Mouse (Mus musculus): ENCODE measurements around the gene Nlrp9b.
"Not testable (repeated sequence)": the region's sequence is repeated elsewhere in the genome, so short reads cannot be mapped to it uniquely, and the experiment has no call there.

The Nlrp9b gene

DNA sequence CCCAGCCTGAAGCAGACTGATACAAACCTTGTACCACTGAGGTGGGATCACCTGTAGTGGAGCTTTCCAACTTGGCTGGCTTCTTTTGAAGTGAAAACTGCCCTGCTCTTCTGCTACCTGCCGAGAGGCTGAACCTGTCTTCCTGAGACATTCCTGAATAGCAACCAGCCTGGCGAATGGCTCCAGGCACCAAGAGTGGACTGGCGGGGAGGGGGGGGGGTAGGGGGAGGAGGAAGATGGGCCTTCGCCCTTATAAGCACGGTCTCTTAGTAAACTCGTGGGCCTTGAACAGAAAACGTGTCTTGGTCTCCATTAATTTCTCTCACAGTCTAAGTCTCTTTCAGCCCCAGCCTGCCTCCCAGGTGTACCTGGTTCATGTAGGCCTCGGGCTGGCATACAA is at the start of gene Nlrp9b:
Gene Nlrp9b, plus strand, starts transcription at position 301 of the 400 bp plus-strand sequence.
- DNase-seq (ENCODE audit: low spot score), result not testable (repeated sequence)

DNA sequence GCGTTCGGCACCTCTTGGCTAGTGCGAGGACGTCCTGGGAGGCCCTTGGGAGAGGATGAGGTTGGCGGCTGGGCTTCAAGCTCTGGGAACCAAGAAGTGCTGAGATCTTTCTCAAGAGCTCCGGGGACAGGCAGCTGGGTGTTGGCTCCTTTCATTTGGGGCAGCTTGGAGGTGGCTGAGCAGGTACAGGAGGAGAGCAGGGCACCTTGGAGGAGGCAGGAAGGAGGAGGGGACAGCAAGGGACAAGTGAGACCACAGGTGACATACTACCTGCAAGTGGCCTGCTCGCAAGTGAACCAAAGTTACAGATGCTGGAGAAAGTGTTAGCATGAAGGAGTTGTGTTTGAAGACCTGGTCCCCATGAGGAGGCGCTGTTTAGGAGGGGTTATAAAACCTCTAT is 46.6 kb upstream of the Nlrp9b start:
- no peak for DNase-seq (ENCODE audit: low spot score)

DNA sequence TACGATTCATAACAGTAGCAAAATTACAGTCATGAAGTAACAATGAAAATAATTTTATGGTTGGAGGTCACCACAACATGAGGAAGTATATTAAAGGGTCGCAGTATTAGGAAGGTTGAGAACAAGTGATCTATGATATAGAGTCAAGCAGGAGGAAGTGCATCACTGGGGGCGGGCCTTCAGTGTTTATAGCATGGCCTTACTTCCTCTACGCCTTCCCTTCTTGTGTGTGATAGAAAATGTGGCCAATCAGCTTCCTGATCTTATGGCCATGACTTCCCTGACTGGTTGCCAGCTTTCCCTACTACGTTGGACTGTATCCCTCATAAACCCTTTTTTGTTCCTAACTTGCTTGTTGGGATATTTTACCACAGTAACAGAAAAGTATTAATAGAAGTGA is 46.1 kb upstream of the Nlrp9b start:
- DNase-seq (ENCODE audit: low spot score), result no peak

DNA sequence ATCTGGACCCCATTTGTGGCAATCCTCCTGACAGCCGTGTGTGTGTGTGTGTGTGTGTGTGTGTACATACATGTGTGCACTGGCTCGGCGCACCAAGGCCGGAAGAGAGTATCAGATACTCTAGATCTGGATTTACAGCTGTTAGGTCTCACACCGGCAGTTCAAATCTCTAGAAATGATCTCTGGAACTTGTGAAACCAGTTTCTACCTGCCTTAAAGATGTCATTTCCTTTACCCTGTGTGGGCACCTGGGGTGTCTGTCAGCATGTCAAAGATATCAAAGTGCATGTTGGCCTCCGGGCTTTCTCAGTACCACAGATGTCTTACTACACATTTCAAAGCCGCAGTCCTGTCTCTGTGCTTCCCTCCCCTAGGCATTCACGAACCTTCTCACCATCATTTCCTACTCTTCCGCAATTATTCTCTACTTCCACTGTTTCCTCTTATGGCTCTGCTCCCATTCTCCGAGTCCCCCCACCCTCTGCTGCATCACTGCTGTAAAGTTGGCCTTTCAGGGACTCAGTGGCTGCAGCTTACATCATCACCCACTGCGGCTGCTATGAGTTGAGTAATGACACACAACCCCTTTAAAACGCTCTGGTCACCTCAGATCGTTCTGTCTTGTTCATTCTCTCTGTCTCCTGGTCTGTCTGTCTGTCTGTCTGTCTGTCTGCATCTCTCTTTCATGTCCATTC is 45.3 kb upstream of the Nlrp9b start:
- no peak for DNase-seq (ENCODE audit: low spot score)

DNA sequence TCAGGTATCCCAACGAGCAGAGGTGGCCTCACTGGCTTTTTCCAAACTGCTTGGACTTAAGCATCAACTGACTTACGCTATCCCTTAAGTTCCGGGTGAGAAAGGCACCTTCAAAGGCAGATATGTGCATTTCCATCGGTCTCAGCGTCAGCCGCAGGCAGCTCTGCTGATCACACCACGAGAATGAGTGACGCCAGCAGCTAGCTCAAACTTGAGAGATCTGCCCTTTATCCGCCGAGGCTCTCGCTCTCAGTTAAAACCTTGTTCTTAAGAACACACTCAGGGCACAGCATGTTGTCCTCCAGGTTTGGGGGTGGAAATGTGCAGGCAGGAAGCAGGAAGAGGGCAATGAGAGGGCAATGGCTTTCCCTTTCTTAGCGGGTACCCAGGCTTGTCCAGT is 42.3 kb upstream of the Nlrp9b start:
- DNase-seq (ENCODE audit: low spot score), result no peak

DNA sequence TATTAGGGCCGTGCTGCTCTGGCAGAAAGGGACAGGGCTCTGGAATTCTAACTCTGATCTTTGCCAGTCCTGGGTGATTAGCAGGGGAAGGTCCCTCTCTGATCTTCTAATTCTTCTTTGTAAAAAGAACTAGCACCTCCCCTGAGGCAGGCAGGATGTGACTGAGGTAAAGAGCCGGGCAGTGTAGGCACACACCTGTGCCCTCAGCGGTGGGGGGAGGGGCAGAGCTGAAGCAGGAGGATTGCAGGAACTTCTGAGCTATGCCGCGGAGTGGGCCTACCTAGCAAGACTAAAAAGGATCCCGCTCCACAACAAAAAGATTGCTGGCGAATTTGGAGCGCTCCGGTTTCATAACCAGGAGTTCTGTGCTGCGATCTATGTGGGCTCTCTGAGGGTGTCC is 41.3 kb upstream of the Nlrp9b start:
- no peak for DNase-seq (ENCODE audit: low spot score)

DNA sequence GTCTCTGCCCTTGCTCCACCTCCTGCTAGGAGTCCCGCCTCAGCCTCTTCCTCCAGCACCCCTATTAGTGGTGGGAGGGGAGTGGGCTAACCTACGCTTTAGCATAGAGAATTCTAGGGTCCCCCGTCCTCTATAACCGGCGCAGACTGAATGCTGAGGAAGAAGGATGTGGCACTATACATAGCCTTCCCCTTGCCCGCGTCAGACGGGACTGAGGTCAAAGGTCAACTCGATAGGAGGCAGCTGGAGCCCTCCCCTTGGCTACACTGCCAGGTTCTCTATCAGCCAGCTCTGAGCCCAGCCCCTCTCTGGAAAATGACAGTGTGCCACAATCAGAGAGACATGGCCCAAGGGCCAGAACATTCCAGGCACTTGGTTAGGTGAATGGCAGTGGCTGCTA is 40.7 kb upstream of the Nlrp9b start, which contains the start of gene Igsf23:
Gene Igsf23, minus strand, starts transcription at position 168 of the 400 bp plus-strand sequence.
- DNase-seq (ENCODE audit: low spot score), result no peak

DNA sequence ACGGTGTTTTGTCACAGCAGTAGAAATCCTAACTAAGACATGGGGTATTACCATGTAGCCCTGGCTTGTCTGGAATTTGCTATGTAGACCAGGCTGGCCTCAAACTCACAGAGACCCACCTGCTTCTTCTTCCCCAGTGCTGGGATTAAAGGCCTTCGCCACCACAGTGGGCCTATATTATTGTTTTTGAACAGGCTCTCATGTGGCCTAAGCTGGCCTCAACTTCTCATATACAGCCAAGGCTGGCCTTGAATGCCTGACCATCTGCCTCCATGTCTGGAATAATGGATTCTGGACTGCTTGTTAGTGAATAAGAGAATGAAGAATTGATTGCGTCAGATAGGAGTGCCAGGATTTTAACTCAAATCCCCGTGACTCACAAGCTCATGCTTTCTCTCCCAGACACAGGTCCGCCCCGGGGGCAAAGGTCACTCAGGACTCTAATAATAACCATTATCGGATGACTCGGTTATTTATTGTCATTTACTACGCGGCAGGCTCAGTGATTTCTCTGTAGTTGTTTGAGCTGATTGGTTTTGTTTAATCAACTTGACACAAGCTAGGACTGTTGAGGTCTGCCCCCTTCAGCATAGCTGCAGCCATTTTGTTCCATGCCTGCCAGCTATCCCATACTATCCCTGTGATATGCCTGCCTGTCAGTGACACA is 38.8 kb upstream of the Nlrp9b start:
- no peak for DNase-seq (ENCODE audit: low spot score)

DNA sequence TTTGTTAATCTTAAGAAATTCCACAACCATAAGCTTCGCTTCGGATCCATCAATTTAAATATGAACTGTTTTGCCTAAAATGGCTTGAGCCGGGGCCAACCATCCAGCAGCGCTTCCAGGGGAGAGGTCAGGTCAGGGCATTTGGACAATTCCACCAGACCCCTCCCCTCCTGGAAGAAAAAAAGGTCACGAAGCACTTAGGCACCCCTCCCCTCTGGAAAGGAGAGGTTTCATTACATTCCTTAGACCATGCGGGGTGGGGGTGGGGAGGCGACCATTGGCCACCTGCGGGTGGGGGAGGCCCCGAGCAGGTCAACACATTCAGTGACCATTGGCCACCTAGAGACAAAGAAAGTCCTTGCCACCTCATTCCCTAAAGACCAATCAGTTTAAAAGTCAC is 38.2 kb upstream of the Nlrp9b start:
- DNase-seq (ENCODE audit: low spot score), result no peak

DNA sequence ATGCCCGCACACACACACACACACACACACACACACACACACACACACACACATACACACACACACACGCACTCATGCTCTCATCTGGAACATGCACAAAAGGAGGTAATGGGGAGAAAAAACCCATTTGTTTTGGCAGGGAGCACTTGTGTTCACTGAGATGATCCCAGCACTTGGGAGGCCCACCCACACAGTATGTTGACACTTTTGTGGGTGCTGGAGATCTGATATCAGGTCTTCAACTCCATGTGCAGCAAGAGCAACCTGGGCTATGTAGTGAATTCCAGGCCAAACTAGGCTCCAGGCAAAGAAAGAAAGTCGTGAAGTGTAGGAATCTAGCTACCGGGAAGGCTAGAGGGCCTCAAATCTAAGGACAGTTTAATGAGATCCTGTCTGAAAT is 35.4 kb upstream of the Nlrp9b start:
- no peak for DNase-seq (ENCODE audit: low spot score)

DNA sequence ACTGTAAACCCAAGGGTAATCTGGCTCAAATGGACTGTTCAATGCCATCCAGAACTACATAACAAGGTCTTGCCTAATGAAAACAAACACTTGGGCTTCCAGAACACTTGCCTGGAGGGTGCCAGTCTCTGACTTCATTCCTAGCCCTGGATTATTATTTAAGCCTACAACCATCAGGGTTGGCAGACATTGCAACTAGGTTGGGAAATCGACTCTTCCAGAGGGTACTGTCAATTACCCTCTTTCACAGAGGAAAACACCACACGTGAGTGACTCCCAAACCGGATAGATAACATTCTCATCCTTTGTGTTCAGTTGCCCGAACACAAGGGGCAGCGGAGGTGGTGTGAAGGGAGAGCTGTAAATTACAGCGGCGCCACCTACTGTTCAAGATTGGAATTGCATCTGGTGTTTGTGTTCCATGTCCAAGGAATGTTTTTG is 34.9 kb upstream of the Nlrp9b start:
- peak; percentile 86 for DNase-seq (ENCODE audit: low spot score)

DNA sequence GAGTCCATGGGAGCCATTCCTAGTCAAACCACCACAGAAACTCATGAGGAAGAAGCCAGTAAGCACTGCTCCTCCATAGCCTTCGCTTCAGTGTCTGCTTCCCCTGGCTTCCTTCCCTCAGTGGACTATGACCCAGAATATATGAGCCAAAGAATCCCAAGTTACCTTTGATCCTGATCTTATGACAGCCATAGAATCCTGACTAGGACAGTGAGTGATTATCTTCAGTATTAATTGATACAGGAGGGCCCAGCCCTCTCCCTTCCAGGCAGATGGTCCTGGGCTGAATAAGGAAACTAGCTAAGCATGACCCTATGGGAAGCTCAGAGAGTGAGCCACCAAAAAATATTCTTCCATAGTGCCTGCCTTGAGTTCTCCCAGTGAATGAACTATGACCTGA is 28.8 kb upstream of the Nlrp9b start:
- no peak for DNase-seq (ENCODE audit: low spot score)

DNA sequence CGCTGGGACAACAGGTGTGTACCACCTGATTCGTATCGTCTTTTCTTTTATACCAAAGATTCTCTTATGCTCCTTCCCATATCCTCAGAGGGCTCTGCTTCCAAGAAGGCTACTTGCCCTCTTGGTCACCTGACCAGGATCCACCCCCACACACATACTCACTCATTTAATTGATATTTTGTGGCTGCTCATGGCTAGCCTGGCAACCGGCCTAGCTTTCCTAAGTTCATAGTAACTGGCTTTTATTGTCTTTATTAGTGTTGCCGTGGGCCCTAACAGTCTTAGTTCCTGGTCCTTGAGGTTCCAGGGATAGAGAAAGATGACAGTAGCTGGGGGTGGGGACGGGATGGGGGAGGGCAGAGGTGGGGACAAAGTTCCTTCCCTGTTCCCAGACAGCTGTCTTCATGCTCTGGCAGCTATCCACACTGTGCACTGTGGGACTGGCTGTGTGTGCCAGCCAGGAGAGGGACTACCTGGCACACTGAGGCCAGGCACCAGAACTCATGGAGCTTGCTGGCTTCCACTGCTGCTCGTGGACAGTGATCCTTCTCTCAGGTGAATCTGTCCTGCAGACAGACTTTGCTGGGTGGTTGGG is 26.2 kb upstream of the Nlrp9b start, which contains the start of gene Ceacam20:
Gene Ceacam20, plus strand, starts transcription at position 428 of the 595 bp plus-strand sequence.
- DNase-seq (ENCODE audit: low spot score), result no peak

DNA sequence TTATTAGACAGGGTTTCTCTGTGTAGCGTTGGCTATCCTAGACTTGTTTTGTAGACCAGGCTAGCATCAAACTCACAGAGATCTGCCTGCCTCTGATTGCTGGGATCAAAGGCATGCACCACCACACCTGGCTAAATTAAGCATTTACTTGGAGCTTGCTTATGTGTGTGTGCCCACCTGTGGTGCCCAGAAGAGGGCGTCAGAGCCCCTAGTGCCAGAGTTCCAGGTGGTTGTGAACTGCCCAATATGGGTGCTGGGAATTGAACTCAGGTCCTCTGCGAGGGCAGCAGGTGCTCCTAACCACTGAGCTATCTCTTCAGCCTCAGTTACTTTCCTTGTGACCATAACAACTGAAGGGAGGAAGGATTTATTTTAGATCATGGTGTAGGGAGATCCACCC is 22.2 kb upstream of the Nlrp9b start:
- no peak for DNase-seq (ENCODE audit: low spot score)

DNA sequence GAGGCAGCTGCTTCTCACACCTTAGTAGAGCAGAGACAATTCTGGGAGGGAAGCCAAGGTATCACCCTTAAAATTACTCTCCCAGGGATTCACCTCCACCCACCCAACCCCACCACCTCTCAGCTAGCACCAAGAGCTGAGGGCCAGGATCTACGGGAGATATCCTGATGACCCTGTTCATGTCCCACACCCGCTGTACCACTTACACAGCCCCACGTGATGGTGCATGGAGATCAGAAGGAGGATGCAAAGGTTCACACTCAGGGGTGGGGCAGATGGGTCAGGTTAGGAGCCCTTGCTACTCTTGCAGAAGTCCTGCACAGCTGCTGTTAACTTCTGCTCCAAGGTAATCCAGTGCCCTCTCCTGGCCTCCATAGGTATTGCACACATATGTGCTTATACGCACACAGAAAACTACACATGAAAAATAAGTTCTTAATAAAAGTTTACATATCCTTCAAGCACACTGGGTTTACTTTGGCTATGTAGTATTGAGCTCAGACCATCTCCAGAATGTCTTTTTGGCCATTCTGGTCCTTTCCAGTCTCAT is 21.6 kb upstream of the Nlrp9b start:
- no peak for DNase-seq (ENCODE audit: low spot score)

DNA sequence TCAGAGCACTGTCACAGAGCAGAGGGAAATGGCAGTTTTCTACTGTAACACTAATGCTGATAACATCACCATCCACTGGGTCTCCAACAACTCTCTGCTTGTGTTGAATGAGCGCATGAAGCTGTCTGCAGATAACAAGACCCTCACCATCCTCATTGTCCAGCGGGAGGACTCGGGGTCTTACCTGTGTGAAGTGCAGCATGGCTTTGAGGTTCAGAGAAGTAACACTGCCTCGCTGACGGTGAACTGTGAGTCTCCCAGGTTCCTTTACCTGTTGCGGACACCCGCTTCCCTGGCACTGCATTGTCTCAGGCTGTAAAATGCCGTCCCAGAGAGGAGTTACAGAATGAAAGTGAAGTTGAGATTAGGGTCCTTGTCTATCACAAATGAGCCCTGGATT is 21.1 kb upstream of the Nlrp9b start:
- DNase-seq (ENCODE audit: low spot score), result no peak

DNA sequence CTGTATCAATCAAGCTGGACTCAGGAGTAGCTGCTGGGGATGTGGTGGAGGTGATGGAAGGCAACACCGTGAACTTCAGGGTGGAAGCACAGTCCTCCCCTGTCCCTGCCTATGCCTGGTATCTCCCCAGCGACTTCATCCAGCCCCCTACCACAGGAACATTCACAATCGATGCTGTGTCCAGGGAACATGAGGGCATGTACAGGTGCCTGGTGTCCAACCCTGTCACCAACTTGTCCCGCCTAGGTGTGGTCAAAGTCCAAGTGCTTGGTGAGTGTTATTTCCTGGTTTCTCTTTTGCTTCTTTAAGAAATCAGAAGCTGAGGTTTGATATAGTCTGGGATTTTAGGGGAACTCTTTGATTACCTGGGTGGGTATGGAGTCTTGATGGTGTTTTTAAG is 19.7 kb upstream of the Nlrp9b start:
- DNase-seq (ENCODE audit: low spot score), result no peak

DNA sequence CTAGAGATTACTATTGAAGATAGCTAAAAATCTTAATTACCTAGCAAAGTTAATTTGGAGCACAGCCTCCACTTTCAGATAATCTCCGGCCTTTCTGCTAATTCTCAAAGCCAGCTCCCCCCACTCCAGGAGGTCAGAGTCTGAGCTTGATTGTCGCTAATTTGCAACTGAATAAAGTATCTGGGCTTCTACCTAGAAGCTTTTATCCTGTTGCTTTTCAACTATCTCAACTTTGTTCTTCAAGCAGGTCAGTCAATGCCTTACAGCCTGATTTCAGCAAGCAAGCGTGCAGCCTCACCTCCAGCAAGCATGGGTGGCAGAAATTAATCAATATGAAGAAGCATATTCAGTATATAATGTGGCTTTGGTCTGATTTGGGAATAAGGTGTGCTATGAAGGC is 5.5 kb downstream of the Nlrp9b start:
- not testable (repeated sequence) for DNase-seq (ENCODE audit: low spot score)

DNA sequence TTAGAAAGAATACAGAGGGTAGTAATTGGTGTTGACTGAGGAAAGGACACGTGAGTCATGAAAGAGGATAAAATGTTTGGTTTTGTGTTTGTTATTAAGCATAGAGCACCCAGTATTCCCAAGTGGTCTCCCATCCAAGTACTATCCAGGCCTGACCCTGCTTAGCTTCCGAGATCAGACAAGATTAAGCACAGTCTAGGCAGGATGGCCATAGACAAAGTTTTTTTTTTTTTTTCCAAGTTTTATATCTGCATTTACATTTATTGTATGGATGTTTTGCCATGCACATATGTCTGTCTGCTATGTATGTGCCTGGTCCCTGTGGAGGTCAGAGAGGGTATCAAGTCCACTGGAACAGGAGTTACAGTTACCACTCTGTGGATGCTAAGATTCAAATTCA is 18.7 kb downstream of the Nlrp9b start:
- DNase-seq (ENCODE audit: low spot score), result no peak

DNA sequence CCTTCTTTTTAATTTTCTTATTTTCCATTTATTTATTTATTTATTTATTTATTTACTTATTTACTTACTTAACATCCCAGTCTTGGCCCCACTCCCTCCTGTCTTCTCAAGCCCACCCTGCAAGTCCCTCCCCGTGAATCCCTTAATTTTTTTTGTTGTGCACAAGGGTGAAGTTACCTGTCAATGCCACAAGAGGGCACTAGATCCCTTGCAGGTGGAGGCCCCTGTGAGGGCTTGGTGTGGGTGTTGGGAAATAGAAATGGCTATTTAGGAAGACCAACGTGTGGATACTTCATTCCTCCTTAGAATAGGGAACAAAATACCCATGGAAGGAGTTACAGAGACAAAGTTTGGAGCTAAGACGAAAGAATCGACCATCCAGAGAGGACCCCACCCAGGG is 72.8 kb downstream of the Nlrp9b start:
- DNase-seq (ENCODE audit: low spot score), result not testable (repeated sequence)

DNA sequence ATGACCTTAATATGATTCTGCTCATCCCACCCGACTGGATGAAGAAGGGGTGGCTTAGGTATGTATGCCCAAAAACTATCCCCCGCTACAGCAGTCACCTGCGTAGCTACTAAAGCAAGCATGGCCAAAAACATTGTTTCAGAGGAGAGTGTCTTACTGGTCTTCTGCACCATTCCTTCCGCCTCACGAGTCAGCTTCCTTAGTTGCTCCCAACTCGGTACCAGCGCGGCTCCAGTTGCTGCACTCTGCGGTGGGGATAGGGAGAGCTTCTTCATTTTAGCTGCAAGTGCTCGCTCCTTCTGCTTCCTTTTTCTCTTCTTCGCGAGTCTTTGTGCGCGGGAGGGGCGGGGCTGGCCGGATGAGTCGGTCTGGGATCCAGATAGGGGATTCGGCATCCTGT is 86.9 kb downstream of the Nlrp9b start:
- not testable (repeated sequence) for DNase-seq (ENCODE audit: low spot score)

DNA sequence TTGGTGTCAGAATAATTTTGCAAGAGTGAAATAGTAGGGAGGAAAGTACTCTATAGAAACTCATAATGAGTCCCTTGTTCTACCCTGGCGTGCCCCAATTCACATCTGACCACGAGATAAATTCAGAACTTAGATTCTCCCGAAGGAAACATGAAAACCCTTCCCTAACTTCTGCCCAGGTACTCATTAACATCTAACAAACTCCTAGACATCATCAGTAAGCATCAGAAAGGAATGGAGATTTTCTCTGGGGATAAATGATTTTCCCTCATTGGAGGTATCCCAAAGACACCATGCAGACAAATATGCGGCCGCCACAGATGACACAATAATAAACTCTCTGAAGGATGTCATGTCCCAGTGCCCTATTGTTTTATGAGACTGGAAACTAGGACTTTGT is 108.1 kb downstream of the Nlrp9b start, which contains the start of gene Vmn1r91:
Gene Vmn1r91, plus strand, starts transcription at position 301 of the 400 bp plus-strand sequence.
- DNase-seq (ENCODE audit: low spot score), result not testable (repeated sequence)

DNA sequence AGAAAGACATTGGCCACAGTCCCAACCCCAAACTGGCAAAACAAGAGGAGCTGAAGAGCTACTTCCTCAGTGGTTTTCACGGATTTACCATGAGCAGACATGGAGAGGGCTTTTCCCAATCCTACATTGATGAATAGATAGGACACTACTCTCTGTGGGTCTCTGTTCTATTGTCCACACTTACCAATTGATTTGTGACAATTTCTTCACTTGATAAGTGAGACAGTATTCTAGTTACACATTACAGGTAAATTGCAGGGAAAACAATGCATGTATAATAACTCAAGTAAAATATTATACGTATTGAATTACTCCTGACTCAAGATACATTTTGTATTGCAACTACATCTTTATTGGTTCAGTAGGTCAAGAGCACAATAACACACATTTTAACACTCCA is 131.2 kb downstream of the Nlrp9b start, which contains the start of gene Gm16442:
Gene Gm16442, minus strand, starts transcription at position 101 of the 400 bp plus-strand sequence.
- DNase-seq (ENCODE audit: low spot score), result not testable (repeated sequence)

All from urinary bladder, postnatal 10 days (tissue).